ENCODE assay signal across 7 mouse cellular contexts in genomic region chr6:120821715-120822114, GRCm38 (mm10). TPM values are rescaled to one million over a fixed set of nuclear protein-coding genes. Genes with fewer than 3 reads are reported as not detected.
DNase-seq lines count a peak whose midpoint lies in the region; ATAC-seq and TF ChIP-seq lines count a peak whose summit lies in the region.

No protein-coding gene starts in this region.

- peaks cover 27% of the 10 kb centered on the region for H3K36me3 ChIP-seq in megakaryocyte, embryonic 14.5 days (replicated peaks; ENCODE audit: low read length)
- peaks cover 13% of the 10 kb centered on the region for H3K36me3 ChIP-seq in forebrain, embryonic 11.5 days (ENCODE audit: control insufficient read depth, insufficient read depth, low read length)
- H3K36me3 ChIP-seq in limb, embryonic 14.5 days (ENCODE audit: control insufficient read depth, insufficient read depth, low read length): peaks cover 20% of the 10 kb centered on the region
- peaks cover 19% of the 10 kb centered on the region for H3K36me3 ChIP-seq in stomach, embryonic 15.5 days

- peaks cover 36% of the 10 kb centered on the region for H3K4me1 ChIP-seq in megakaryocyte, embryonic 14.5 days
- peaks cover 4% of the 10 kb centered on the region; the same call in 1 of the 2 replicates for H3K4me1 ChIP-seq in forebrain, embryonic 11.5 days (replicated peaks; ENCODE audit: control insufficient read depth, insufficient read depth, low read length)
- 0 out of 2 replicates have a peak, but pooled peaks cover 5% of the 10 kb centered on the region for H3K4me1 ChIP-seq in limb, embryonic 14.5 days (ENCODE audit: control insufficient read depth, insufficient read depth, low read length)
- peaks cover 5% of the 10 kb centered on the region for H3K4me1 ChIP-seq in stomach, embryonic 15.5 days

- no peak overlapping the region for H3K27ac ChIP-seq in forebrain, embryonic 11.5 days (ENCODE audit: low read depth, low read length)
- no peak overlapping the region for H3K27ac ChIP-seq in limb, embryonic 14.5 days (replicated peaks; ENCODE audit: low read depth, low read length)
- H3K27ac ChIP-seq in stomach, embryonic 15.5 days: peak overlapping the region; percentile 95; the same call in 1 of the 2 replicates

- H3K9me3 ChIP-seq in megakaryocyte, embryonic 14.5 days: no peaks in the 10 kb centered on the region
- H3K9me3 ChIP-seq in forebrain, embryonic 11.5 days (ENCODE audit: control insufficient read depth, low read length): no peaks in the 10 kb centered on the region
- H3K9me3 ChIP-seq in limb, embryonic 14.5 days (ENCODE audit: control insufficient read depth, low read length): no peaks in the 10 kb centered on the region
- no peaks in the 10 kb centered on the region for H3K9me3 ChIP-seq in stomach, embryonic 15.5 days

- no peaks in the 10 kb centered on the region for H3K27me3 ChIP-seq in megakaryocyte, embryonic 14.5 days (replicated peaks)
- H3K27me3 ChIP-seq in forebrain, embryonic 11.5 days (ENCODE audit: control insufficient read depth, insufficient read depth, low read length): no peaks in the 10 kb centered on the region
- no peaks in the 10 kb centered on the region for H3K27me3 ChIP-seq in limb, embryonic 14.5 days (ENCODE audit: control insufficient read depth, insufficient read depth, low read length)
- no peaks in the 10 kb centered on the region for H3K27me3 ChIP-seq in stomach, embryonic 15.5 days (replicated peaks)

- H3K9ac ChIP-seq in forebrain, embryonic 11.5 days (ENCODE audit: low read length): peak overlapping the region; percentile 82; the same call in 1 of the 2 replicates
- H3K9ac ChIP-seq in limb, embryonic 14.5 days (ENCODE audit: low read depth, low read length, severe bottlenecking): peak overlapping the region; percentile 80
- H3K9ac ChIP-seq in stomach, embryonic 15.5 days: peak overlapping the region; percentile 74; the same call in 1 of the 2 replicates

- no peak for TF ChIP-seq POLR2A in limb, embryonic 14.5 days (IDR thresholded peaks at IDR 0.05; ENCODE audit: borderline replicate concordance, extremely low read depth, insufficient read depth, insufficient read length)

- WGBS in forebrain, embryonic 11.5 days: 53% methylated on average over 5 of the region's 5 CpGs
- 53% methylated on average over 5 of the region's 5 CpGs for WGBS in limb, embryonic 14.5 days
- WGBS in stomach, embryonic 15.5 days: 43% methylated on average over 5 of the region's 5 CpGs

- peak overlapping the region; percentile 72 for H3K4me2 ChIP-seq in forebrain, embryonic 11.5 days (ENCODE audit: low read depth, low read length, severe bottlenecking)
- peak overlapping the region; percentile 54 for H3K4me2 ChIP-seq in limb, embryonic 14.5 days (replicated peaks; ENCODE audit: low read depth, low read length, severe bottlenecking)
- H3K4me2 ChIP-seq in stomach, embryonic 15.5 days: peak overlapping the region; percentile 59

- no peak for ATAC-seq in megakaryocyte, adult 5-6 weeks (ENCODE audit: poor library complexity, severe bottlenecking)
- no peak for ATAC-seq in forebrain, embryonic 11.5 days (replicated peaks; ENCODE audit: low FRiP score)
- no peak for ATAC-seq in limb, embryonic 14.5 days (ENCODE audit: low FRiP score, low read depth)
- ATAC-seq in stomach, embryonic 15.5 days (ENCODE audit: insufficient read depth, low FRiP score, low read depth): no peak

- peak overlapping the region; percentile 97 for H3K4me3 ChIP-seq in megakaryocyte, embryonic 14.5 days (replicated peaks)
- H3K4me3 ChIP-seq in forebrain, embryonic 11.5 days (ENCODE audit: low read depth, low read length): peak overlapping the region; percentile 91
- peak overlapping the region; percentile 98 for H3K4me3 ChIP-seq in limb, embryonic 14.5 days (replicated peaks; ENCODE audit: low read length)
- peak overlapping the region; percentile 100 for H3K4me3 ChIP-seq in stomach, embryonic 15.5 days (replicated peaks)

- DNase-seq in forebrain, embryonic 11.5 days (ENCODE audit: low spot score): no peak
- DNase-seq in limb, embryonic 14.5 days (ENCODE audit: low spot score): no peak
- no peak for DNase-seq in natural killer cell, adult 2 months (ENCODE audit: low spot score in 2 of 2)
- no peak for DNase-seq in adrenal gland, postnatal 10 days

RNA-seq across cellular contexts. Expression of gene Atp6v1e1, which starts 0.9 kb away (rescaled TPM):
- polyA plus RNA-seq in megakaryocyte, embryonic 14.5 days (2012; ENCODE audit: insufficient read depth, low replicate concordance): 30.4 and 97.6 TPM in 2 replicates
- total RNA-seq in megakaryocyte, adult 5-6 weeks (2015): 199 and 215 TPM in 2 replicates
- 199 and 203 TPM in 2 replicates for total RNA-seq in megakaryocyte, adult 5-6 weeks (2017)
- 129 TPM in 2 replicates for polyA plus RNA-seq in forebrain, embryonic 11.5 days (2014; fragmentation: Nextera tagmentation; extraction: Ambion mirVana)
- 68.8 and 75.7 TPM in 2 replicates for polyA plus RNA-seq in limb, embryonic 14.5 days (2012; rRNA removed)
- 114 and 115 TPM in 2 replicates for polyA plus RNA-seq in limb, embryonic 14.5 days (2014; fragmentation: Nextera tagmentation; extraction: Ambion mirVana)
- 133 and 134 TPM in 2 replicates for polyA plus RNA-seq in stomach, embryonic 15.5 days (2015; fragmentation: Nextera tagmentation; extraction: Ambion mirVana)
- 100 to 1,000 TPM; 225 to 226 TPM for total RNA-seq in adrenal gland, postnatal 10 days (2021)

RNA-seq across cellular contexts. Expression of gene Bcl2l13, which starts 14.3 kb away (rescaled TPM):
- polyA plus RNA-seq in megakaryocyte, embryonic 14.5 days (2012; ENCODE audit: insufficient read depth, low replicate concordance): 15.8 and 34.6 TPM in 2 replicates
- 12.3 and 14.6 TPM in 2 replicates for total RNA-seq in megakaryocyte, adult 5-6 weeks (2015)
- total RNA-seq in megakaryocyte, adult 5-6 weeks (2017): 16.3 and 24.5 TPM in 2 replicates
- polyA plus RNA-seq in forebrain, embryonic 11.5 days (2014; fragmentation: Nextera tagmentation; extraction: Ambion mirVana): 46.4 and 49.8 TPM in 2 replicates
- polyA plus RNA-seq in limb, embryonic 14.5 days (2012; rRNA removed): 23.7 and 28.1 TPM in 2 replicates
- polyA plus RNA-seq in limb, embryonic 14.5 days (2014; fragmentation: Nextera tagmentation; extraction: Ambion mirVana): 27.4 and 29.1 TPM in 2 replicates
- polyA plus RNA-seq in stomach, embryonic 15.5 days (2015; fragmentation: Nextera tagmentation; extraction: Ambion mirVana): 26.8 and 28.8 TPM in 2 replicates
- 10 to 100 TPM; 91.5 to 95.8 TPM for total RNA-seq in adrenal gland, postnatal 10 days (2021)

RNA-seq across cellular contexts. Expression of gene Slc25a18, which starts 48.3 kb away (rescaled TPM):
- not detected in 2 replicates for polyA plus RNA-seq in megakaryocyte, embryonic 14.5 days (2012; ENCODE audit: insufficient read depth, low replicate concordance)
- total RNA-seq in megakaryocyte, adult 5-6 weeks (2015): not detected in 2 replicates
- total RNA-seq in megakaryocyte, adult 5-6 weeks (2017): 0.22 TPM in 1 of 2 replicates, not detected in the other
- polyA plus RNA-seq in forebrain, embryonic 11.5 days (2014; fragmentation: Nextera tagmentation; extraction: Ambion mirVana): 0.45 and 0.47 TPM in 2 replicates
- 0.64 and 0.72 TPM in 2 replicates for polyA plus RNA-seq in limb, embryonic 14.5 days (2012; rRNA removed)
- polyA plus RNA-seq in limb, embryonic 14.5 days (2014; fragmentation: Nextera tagmentation; extraction: Ambion mirVana): 0.96 and 1.1 TPM in 2 replicates
- polyA plus RNA-seq in stomach, embryonic 15.5 days (2015; fragmentation: Nextera tagmentation; extraction: Ambion mirVana): 0.09 TPM in 2 replicates
- under 1 TPM; 0.75 to 0.91 TPM for total RNA-seq in adrenal gland, postnatal 10 days (2021)
